Mouse (Mus musculus) adrenal gland, postnatal 36 days (tissue): Measurements from ENCODE around the gene Olfr724. TPM values are rescaled to one million over a fixed set of nuclear protein-coding genes. Genes with fewer than 3 reads are reported as not detected.
"Not testable (repeated sequence)": the region's sequence is repeated elsewhere in the genome, so short reads cannot be mapped to it uniquely, and the experiment has no call there.

ENCODE experiments used
- DNase-seq, 2 experiments: peaks; one replicate each; pipeline ENCODE4 v3.0.0; 2021; ENCODE audit warnings: mixed read lengths in 1 of 2
- long read RNA-seq, 2 experiments: library from polyadenylated mRNA; stranded (forward); transcript quantifications; one replicate each; pipeline ENCODE4 v2.0.0; 2021; ENCODE audit warnings: borderline sequencing depth in 2 of 2
- total RNA-seq, 2 experiments: library from RNA; stranded (reverse); gene quantifications; 2 replicates each; pipeline ENCODE4 v1.2.3; 2021

Olfr724 gene
- total RNA-seq = not detected
- long read RNA-seq, experiment 1 = 0 reads
- long read RNA-seq, experiment 2 = 0 reads

DNA sequence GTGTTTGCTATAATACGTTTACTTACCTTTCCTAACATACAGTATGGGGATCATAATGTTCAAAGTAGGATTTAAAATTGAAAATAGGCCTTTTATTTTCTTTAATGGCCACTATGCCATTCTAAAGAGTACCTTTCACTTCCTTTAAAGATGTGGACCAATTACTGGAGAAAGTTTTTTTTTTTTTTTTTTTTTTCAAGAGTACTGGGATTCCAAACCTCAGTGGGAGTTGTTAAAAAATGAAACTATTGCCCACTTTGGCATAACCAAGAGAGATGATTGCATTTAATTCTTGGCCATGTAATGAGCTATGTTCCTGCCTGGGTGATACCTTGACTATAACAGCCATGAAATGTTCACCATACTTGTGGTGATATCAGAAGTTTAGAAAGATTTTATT is at the start of gene Olfr724:
TSS of gene Olfr724 (minus strand) at position 101 of the 400 bp plus-strand sequence.
- DNase-seq = not testable (repeated sequence)

DNA sequence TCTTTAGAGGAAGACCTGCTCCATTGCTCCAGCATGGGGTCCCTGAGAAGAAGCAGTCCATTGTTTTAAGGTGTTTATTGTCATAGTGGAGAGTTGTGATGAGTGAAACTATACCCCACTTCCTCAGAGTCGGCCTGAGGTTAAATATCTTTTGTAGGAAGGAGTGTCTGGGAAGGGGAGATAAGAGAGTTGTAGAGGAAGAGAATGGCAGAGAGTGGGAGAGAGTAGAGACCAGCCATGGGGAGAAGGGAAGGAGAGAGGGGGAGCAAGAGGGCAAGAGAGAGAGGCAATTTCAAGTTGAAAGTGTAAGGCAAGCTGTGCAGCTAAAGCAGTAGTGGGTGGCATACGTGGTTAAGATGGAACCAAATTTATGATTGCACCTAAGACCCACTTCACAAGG is 7.2 kb downstream of the Olfr724 start:
- DNase-seq = no peak

DNA sequence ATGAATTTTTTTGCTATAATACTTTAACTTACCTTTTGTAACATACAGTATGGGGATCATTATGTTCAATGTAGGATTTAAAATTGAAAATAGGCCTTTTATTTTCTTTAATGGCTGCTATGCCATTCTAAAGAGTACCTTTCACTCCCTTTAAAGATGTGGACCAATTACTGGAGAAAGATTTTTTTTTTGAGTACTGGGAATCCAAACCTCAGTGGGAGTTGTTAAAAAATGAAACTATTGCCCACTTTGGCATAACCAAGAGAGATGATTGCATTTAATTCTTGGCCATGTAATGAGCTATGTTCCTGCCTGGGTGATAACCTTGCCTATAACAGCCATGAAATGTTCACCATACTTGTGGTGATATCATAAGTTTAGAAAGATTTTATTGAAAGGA is 31.4 kb downstream of the Olfr724 start, which contains the start of gene Olfr723:
TSS of gene Olfr723 (minus strand) at position 101 of the 400 bp plus-strand sequence.
- DNase-seq = not testable (repeated sequence)

Other genes starting within 250 kb of the Olfr724 start
- 1 to 10 TPM in 1 of 2 experiments, under 1 TPM in 1; 0.96 to 1.3 TPM for gene Armh4, start 179.9 kb downstream of the Olfr724 start, total RNA-seq
- not detected for gene Olfr722, start 61.3 kb downstream of the Olfr724 start, total RNA-seq
- not detected for gene Olfr723, start 31.5 kb downstream of the Olfr724 start, total RNA-seq
- not detected for gene Olfr725, start 77.1 kb upstream of the Olfr724 start, total RNA-seq
- gene Olfr726, start 127.7 kb upstream of the Olfr724 start, total RNA-seq = not detected
- gene Olfr727, start 159.9 kb upstream of the Olfr724 start, total RNA-seq = not detected
- gene Olfr728, start 179.4 kb upstream of the Olfr724 start, total RNA-seq = not detected
- not detected for gene Olfr729, start 189.6 kb upstream of the Olfr724 start, total RNA-seq
- not detected for gene Olfr730, start 224.9 kb upstream of the Olfr724 start, total RNA-seq